Mouse (Mus musculus) ES-E14 (cell line): ENCODE results near the gene Ccnd3. TPM values are rescaled to one million over a fixed set of nuclear protein-coding genes. Genes with fewer than 3 reads are reported as not detected.

Source experiments
- DNase-seq: peaks from one replicate; pipeline ENCODE4 v3.0.0-alpha.2; 2013; ENCODE audit warnings: low read depth, low spot score
- H3K27ac ChIP-seq: 2 replicates; pipeline ENCODE4 v1.5.1; 2012; ENCODE audit warnings: low read depth, mild to moderate bottlenecking, low read length, moderate library complexity, mixed read lengths; ENCODE audit not compliant: poor library complexity, insufficient read depth, severe bottlenecking
- H3K36me3 ChIP-seq: 2 replicates; pipeline ENCODE4 v1.6.1; 2012; ENCODE audit warnings: mild to moderate bottlenecking, low read length, moderate library complexity, mixed read lengths; ENCODE audit not compliant: control insufficient read depth, poor library complexity, insufficient read depth, severe bottlenecking
- H3K4me1 ChIP-seq, 2 experiments: fragments of 150-350 bp in 1 of 2; sonication (generic) in 1 of 2; 2 replicates each; pipeline ENCODE4 v1.6.1; 2012; ENCODE audit warnings: low read length in 2 of 2, mild to moderate bottlenecking in 1 of 2, mixed read lengths in 1 of 2; ENCODE audit not compliant: control insufficient read depth in 2 of 2, insufficient read depth in 2 of 2, poor library complexity in 1 of 2
- H3K4me3 ChIP-seq, 2 experiments: fragments of 150-350 bp in 1 of 2; sonication (generic) in 1 of 2; 2 replicates each; pipeline ENCODE4 v1.5.1; 2012; ENCODE audit warnings: low read length in 2 of 2, low read depth in 1 of 2, mild to moderate bottlenecking in 1 of 2, mixed read lengths in 1 of 2; ENCODE audit not compliant: insufficient read depth in 1 of 2, poor library complexity in 1 of 2, severe bottlenecking in 1 of 2
- H3K9ac ChIP-seq: 2 replicates; pipeline ENCODE4 v1.6.1; 2012; ENCODE audit warnings: low read depth, mild to moderate bottlenecking, low read length, mixed read lengths; ENCODE audit not compliant: poor library complexity, insufficient read depth, severe bottlenecking
- H3K9me3 ChIP-seq: fragments of 150-350 bp; sonication (generic); 2 replicates; pipeline ENCODE4 v1.6.1; 2012; ENCODE audit warnings: low read depth, mild to moderate bottlenecking, low read length; ENCODE audit not compliant: control insufficient read depth, insufficient read depth
- CHD2 ChIP-seq: IDR thresholded peaks from 2 replicates; pipeline ENCODE4 v1.6.1; 2014; ENCODE audit warnings: mild to moderate bottlenecking, low read depth, low read length, inconsistent platforms
- HCFC1 ChIP-seq: IDR thresholded peaks from 2 replicates; pipeline ENCODE4 v1.6.1; 2012; ENCODE audit warnings: low read length, inconsistent platforms, borderline replicate concordance; ENCODE audit not compliant: insufficient read depth
- MAFK ChIP-seq: IDR thresholded peaks from 2 replicates; pipeline ENCODE4 v1.6.1; 2014; ENCODE audit warnings: mild to moderate bottlenecking, low read depth, low read length, inconsistent platforms; ENCODE audit not compliant: insufficient read depth
- ZC3H11A ChIP-seq: IDR thresholded peaks from 2 replicates; pipeline ENCODE4 v1.6.1; 2012; ENCODE audit warnings: low read depth, mild to moderate bottlenecking, inconsistent platforms, low read length, borderline replicate concordance
- ZNF384 ChIP-seq: IDR thresholded peaks from 2 replicates; pipeline ENCODE4 v1.6.1; 2012; ENCODE audit warnings: low read depth, low read length, inconsistent platforms
- in situ Hi-C, 2 experiments: fragments of 600-800 bp; cut with MboI; formaldehyde crosslinking; loops; one replicate each; pipeline ENCODE4 v1.15.1; 2025; ENCODE audit warnings: low sequenced_read_pairs in 2 of 2, inconsistent platforms in 1 of 2; ENCODE audit not compliant: unreplicated experiment in 2 of 2
- total RNA-seq: library from RNA; depleted of rRNA; stranded (reverse); fragments of 300-350 nt; gene quantifications from 2 replicates; pipeline ENCODE4 v1.2.3, GENCODE M21; 2012

The Ccnd3 gene
- total RNA-seq, 1 experiment = 131 TPM

DNA sequence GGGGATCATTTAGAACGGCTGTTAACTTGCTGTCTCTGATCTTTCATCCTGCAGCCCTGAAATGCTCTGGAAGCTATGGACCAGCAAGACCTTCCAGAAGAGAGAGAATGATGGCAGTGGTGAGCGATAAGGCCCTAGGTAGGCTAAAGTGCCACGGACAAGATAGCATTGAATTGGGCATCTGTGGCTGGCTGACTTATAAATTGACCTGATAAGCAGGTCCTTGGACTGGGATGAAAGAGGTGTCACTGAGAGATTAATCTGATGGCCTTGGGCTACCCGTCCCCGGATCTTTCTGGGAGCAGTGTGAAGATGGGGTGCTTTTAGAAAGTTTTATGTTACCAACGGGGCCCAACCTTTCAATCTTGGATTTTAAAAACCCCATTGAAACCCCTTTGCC, 73.8 kb downstream of the Ccnd3 start:
- H3K4me1 ChIP-seq = peaks cover 2 to 7% of the 10 kb centered on the region in 2 experiments; a peak in 2 of 4 replicates
- DNase-seq = no peak
- H3K36me3 ChIP-seq = no peaks in the 10 kb centered on the region
- TF ChIP-seq CHD2 (no peak), HCFC1 (no peak), ZC3H11A (no peak), MAFK (no peak), ZNF384 (no peak)
- no peak overlapping the region for H3K4me3 ChIP-seq
- no peak overlapping the region for H3K9ac ChIP-seq
- in situ Hi-C loops = no loop called here
- no peaks in the 10 kb centered on the region for H3K9me3 ChIP-seq
- no peak overlapping the region for H3K27ac ChIP-seq

DNA sequence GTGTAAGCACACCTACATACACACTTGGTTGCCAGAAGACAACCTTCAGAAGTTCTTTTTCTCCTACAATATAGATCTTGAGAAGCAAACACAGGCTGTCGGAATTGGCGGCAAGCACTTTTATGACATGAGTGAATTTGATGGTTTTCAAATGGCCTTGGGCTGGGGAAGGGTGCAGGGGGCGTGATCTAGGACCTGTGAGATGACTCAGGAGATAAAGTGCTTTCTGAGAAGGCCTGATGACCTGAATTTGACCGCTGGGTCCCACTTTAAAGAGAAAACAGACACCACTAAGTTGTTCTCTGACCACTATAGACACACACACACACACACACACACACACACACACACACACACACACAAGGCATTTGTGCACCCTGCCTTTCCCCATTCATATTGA, 76.1 kb downstream of the Ccnd3 start:
- Histone ChIP-seq H3K9ac (no peak overlapping the region), H3K36me3 (no peaks in the 10 kb centered on the region), H3K27ac (no peak overlapping the region), H3K4me1 (no peaks in the 10 kb centered on the region), H3K4me3 (no peak overlapping the region), H3K9me3 (no peaks in the 10 kb centered on the region)
- in situ Hi-C loops = no loop called here
- no peak for DNase-seq
- no peak for TF ChIP-seq ZC3H11A
- TF ChIP-seq MAFK = no peak

DNA sequence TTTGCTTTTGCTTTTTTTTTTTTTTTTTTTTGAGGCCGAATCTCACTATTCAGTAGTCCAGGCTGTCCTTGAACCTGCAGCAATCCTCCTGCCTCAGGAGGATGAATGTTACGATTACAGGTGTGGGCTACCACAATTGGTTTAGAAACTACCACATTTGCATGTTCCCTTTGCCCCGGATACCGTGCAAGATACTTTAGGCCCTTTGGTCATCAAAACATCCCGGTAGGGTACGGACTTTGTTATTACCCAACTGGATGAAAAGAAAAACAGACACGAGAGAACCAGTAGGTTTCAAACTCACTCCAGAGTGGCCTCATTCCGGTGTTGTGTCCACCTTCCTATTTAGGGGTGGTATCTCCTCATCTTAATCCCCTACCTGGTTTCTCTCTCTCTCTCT, 83.7 kb downstream of the Ccnd3 start:
- TF ChIP-seq ZC3H11A (no peak), HCFC1 (no peak), MAFK (no peak), CHD2 (no peak), ZNF384 (no peak)
- in situ Hi-C loops = no loop called here
- no peak overlapping the region for H3K27ac ChIP-seq

DNA sequence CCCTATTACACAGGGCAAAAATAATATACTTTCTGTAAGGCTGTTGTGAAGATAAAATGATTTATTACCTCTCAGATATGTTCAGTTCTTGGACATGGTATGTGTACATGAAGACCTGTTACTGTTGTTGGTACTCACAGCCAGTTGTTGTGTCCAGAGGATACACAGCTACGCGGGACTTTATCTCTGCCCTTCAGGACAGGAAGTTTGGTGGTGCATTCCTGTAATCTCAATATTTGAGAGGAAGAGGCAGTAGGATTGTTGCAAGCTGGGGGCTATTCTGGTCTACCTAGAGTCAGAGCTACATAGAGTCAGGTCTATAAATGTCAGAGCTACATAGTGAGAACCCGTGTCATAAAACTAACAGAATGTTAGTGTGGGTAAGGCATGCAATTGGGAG, 86.2 kb downstream of the Ccnd3 start:
- no peak for DNase-seq
- Histone ChIP-seq H3K9me3 (no peaks in the 10 kb centered on the region), H3K36me3 (no peaks in the 10 kb centered on the region; the same call in 1 of the 2 replicates), H3K9ac (no peak overlapping the region), H3K4me3 (no peak overlapping the region), H3K27ac (no peak overlapping the region), H3K4me1 (peaks cover 8 to 13% of the 10 kb centered on the region in 2 experiments)
- no peak for TF ChIP-seq HCFC1
- in situ Hi-C loops = no loop called here

More for the DNA sequence above, 83.7 kb downstream of the Ccnd3 start:
- H3K4me3 ChIP-seq = no peak overlapping the region
- DNase-seq = no peak
- H3K4me1 ChIP-seq = peaks cover 5 to 12% of the 10 kb centered on the region in 2 experiments; a peak in 3 of 4 replicates
- no peaks in the 10 kb centered on the region for H3K9me3 ChIP-seq
- no peak overlapping the region for H3K9ac ChIP-seq
- H3K36me3 ChIP-seq = no peaks in the 10 kb centered on the region

DNA sequence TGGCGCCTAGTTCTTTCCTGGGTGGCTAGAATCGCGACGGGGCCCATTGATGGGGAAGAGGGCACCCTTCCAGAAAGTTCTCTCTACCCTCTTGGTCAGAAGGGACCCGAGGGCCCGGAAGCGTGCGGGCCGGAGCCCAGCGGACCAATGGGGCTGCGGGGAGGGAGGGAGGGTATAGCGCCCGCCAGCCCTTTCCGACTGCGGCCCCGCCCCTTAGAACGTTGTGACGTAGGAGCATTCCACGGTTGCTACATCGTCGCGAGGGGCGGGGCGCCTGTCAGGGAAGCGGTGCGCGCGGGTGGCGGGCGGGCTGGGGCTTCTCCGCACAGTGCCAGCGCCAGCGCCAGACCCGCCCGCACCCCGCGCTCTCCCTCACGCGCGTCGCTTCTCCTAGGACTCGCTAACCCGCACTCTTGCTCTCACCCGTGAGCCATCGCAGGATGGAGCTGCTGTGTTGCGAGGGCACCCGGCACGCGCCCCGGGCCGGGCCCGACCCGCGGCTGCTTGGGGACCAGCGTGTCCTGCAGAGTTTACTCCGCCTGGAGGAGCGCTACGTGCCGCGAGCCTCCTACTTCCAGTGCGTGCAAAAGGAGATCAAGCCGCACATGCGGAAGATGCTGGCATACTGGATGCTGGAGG, 88.5 kb downstream of the Ccnd3 start:
- in situ Hi-C loops = no loop called here
- Histone ChIP-seq H3K27ac (peak overlapping the region; percentile 27; the same call in 1 of the 2 replicates), H3K9ac (peak overlapping the region; percentile 57), H3K36me3 (peaks cover 9% of the 10 kb centered on the region), H3K4me1 (peaks cover 19 to 23% of the 10 kb centered on the region in 2 experiments), H3K4me3 (peak overlapping the region; percentile 75 to 92), H3K9me3 (no peaks in the 10 kb centered on the region)
- peak; percentile 90 for DNase-seq
- no peak for TF ChIP-seq HCFC1
- TF ChIP-seq MAFK = no peak
- no peak for TF ChIP-seq CHD2
- TF ChIP-seq ZC3H11A = no peak
- no peak for TF ChIP-seq ZNF384
